Mouse (Mus musculus) heart, adult 2 months (tissue): ENCODE results near the gene Orc6. TPM values are rescaled to one million over a fixed set of nuclear protein-coding genes. Genes with fewer than 3 reads are reported as not detected.

Experiments
- DNase-seq, 2 experiments: peaks; one replicate each; pipeline ENCODE4 v3.0.0; 2021
- H3K27ac ChIP-seq: fragments of 200-600 bp; 2 replicates; pipeline ENCODE4 v1.8.1; 2022
- H3K27me3 ChIP-seq: fragments of 200-500 bp; 2 replicates; pipeline ENCODE4 v1.6.1; 2012; ENCODE audit warnings: mild to moderate bottlenecking, low read length, inconsistent platforms, mixed read lengths; ENCODE audit not compliant: control insufficient read depth, insufficient read depth
- H3K36me3 ChIP-seq: fragments of 200-500 bp; 2 replicates; pipeline ENCODE4 v1.6.1; 2012; ENCODE audit warnings: low read length, inconsistent platforms; ENCODE audit not compliant: control insufficient read depth, insufficient read depth
- H3K4me1 ChIP-seq: fragments of 200-500 bp; 2 replicates; pipeline ENCODE4 v1.6.1; 2011; ENCODE audit warnings: low read length; ENCODE audit not compliant: control insufficient read depth, insufficient read depth
- H3K4me3 ChIP-seq: fragments of 200-600 bp; 2 replicates; pipeline ENCODE4 v1.8.1; 2022
- H3K79me2 ChIP-seq: fragments of 200-500 bp; replicated peaks from 2 replicates; pipeline ENCODE4 v1.6.1; 2012; ENCODE audit warnings: mild to moderate bottlenecking, inconsistent platforms, low read length, moderate library complexity, mixed read lengths; ENCODE audit not compliant: control insufficient read depth, insufficient read depth
- H3K9ac ChIP-seq: fragments of 200-500 bp; 2 replicates; pipeline ENCODE4 v1.6.1; 2012; ENCODE audit warnings: low read depth, mild to moderate bottlenecking, control low read depth, inconsistent platforms, low read length, mixed read lengths
- CTCF ChIP-seq: fragments of 200-600 bp; IDR thresholded peaks from 2 replicates; pipeline ENCODE4 v1.8.1; 2022; ENCODE audit warnings: antibody characterized with exemption, mild to moderate bottlenecking, moderate library complexity
- EP300 ChIP-seq: fragments of 200-500 bp; IDR thresholded peaks from 2 replicates; pipeline ENCODE4 v1.6.1; 2011; ENCODE audit warnings: low read depth, low read length, control low read depth; ENCODE audit not compliant: insufficient read depth
- POLR2A ChIP-seq: fragments of 200-500 bp; IDR thresholded peaks from 2 replicates; pipeline ENCODE4 v1.6.1; 2011; ENCODE audit warnings: mild to moderate bottlenecking, low read depth, low read length, control low read depth; ENCODE audit not compliant: insufficient read depth
- WGBS: fragments of 180-500 bp; shearing (Covaris S2); methylation state at CpG from one replicate; pipeline ENCODE4 v1.1.7; 2018; 5-methylcytosine and 5-hydroxymethylcytosine counted together
- intact Hi-C: fragments of 180-260 bp; cut with DNase I; formaldehyde crosslinking; loops from one replicate; pipeline ENCODE4 v1.15.1; 2025
- long read RNA-seq: library from polyadenylated mRNA; stranded (forward); transcript quantifications from one replicate; pipeline ENCODE4 v2.0.0, GENCODE M21; 2021
- polyA plus RNA-seq: library from polyadenylated mRNA; depleted of rRNA; stranded (reverse); fragments of >200 nt; gene quantifications from 2 replicates; pipeline ENCODE4 v1.2.3, GENCODE M21; 2012; rRNA removed
- total RNA-seq, 2 experiments: library from RNA; stranded (reverse); gene quantifications; 2 replicates each; pipeline ENCODE4 v1.2.3; 2021

Gene Orc6
- total RNA-seq (1 to 10 TPM; 5.2 to 5.5 TPM), polyA plus RNA-seq (6.1 and 7.1 TPM in 2 replicates)
- long read RNA-seq, partial matches to known transcripts, result 0 of 2 reads
- long read RNA-seq, other reads (novel, unspliced or antisense), result 0 of 2 reads

- Histone ChIP-seq H3K4me1 (peaks cover 1% of the 10 kb centered on the region), H3K79me2 (peaks cover 3% of the 10 kb centered on the region), H3K27ac (peak within 1 kb of the TSS; percentile 99), H3K36me3 (peaks cover 14% of the 10 kb centered on the region), H3K27me3 (no peaks in the 10 kb centered on the region), H3K9ac (peak within 1 kb of the TSS; percentile 93), H3K4me3 (peak within 1 kb of the TSS; percentile 96)
- under 1% methylated on average over 63 of the region's 63 CpGs for WGBS
- TF ChIP-seq EP300 (no peak), POLR2A (peak; percentile 93), CTCF (no peak)
- intact Hi-C loops, result loop anchor here (5.0 kb wide), 1 partner anchor 217 kb away; the partner anchor contains the start of genes Man2b1, Wdr83 and Wdr83os
- DNase-seq, result peak; percentile 96
Measured at GRCm38 (mm10) chr8:85299434-85300077, at the start of gene Orc6, which contains the start of gene Vps35. Orc6 (plus strand) TSS chr8:85299632. Vps35 (minus strand) TSS chr8:85299802.

GRCm38 (mm10) chr8:85286846-85287245 lies 12.6 kb upstream of the Orc6 start:
- 87% methylated on average over 1 of the region's 1 CpGs for WGBS
- intact Hi-C loops, result no loop called here
- no peaks in the 10 kb centered on the region for H3K27me3 ChIP-seq

GRCm38 (mm10) chr8:85298600-85299433 lies 615 bp upstream of the Orc6 start:
- WGBS, result under 1% methylated on average over 53 of the region's 53 CpGs
- intact Hi-C loops, result loop anchor here (5.0 kb wide), 1 partner anchor 217 kb away; the partner anchor contains the start of genes Man2b1, Wdr83 and Wdr83os
- peak in 1 of 2 experiments; percentile 13 for DNase-seq

More at GRCm38 (mm10) chr8:85286846-85287245, 12.6 kb upstream of the Orc6 start:
- Histone ChIP-seq H3K4me1 (no peaks in the 10 kb centered on the region), H3K9ac (no peak overlapping the region), H3K79me2 (no peaks in the 10 kb centered on the region), H3K27ac (no peak overlapping the region), H3K4me3 (no peak overlapping the region), H3K36me3 (peaks cover 11% of the 10 kb centered on the region)
- DNase-seq, result no peak
- no peak for TF ChIP-seq CTCF
- TF ChIP-seq EP300, result no peak
- TF ChIP-seq POLR2A, result no peak

GRCm38 (mm10) chr8:85301941-85302340 lies 2.5 kb downstream of the Orc6 start:
- TF ChIP-seq EP300 (no peak), POLR2A (no peak), CTCF (no peak)
- DNase-seq, result no peak
- Histone ChIP-seq H3K9ac (no peak overlapping the region), H3K27ac (no peak overlapping the region), H3K36me3 (peaks cover 17% of the 10 kb centered on the region), H3K27me3 (no peaks in the 10 kb centered on the region), H3K4me1 (peaks cover 1% of the 10 kb centered on the region), H3K79me2 (peaks cover 3% of the 10 kb centered on the region), H3K4me3 (no peak overlapping the region)
- intact Hi-C loops, result no loop called here
- 16% methylated on average over 1 of the region's 1 CpGs for WGBS

More at GRCm38 (mm10) chr8:85298600-85299433, 615 bp upstream of the Orc6 start:
- Histone ChIP-seq H3K79me2 (peaks cover 3% of the 10 kb centered on the region), H3K9ac (peak overlapping the region; percentile 93), H3K27ac (peak overlapping the region; percentile 99), H3K36me3 (peaks cover 14% of the 10 kb centered on the region), H3K4me3 (peak overlapping the region; percentile 96), H3K27me3 (no peaks in the 10 kb centered on the region), H3K4me1 (peaks cover 1% of the 10 kb centered on the region)
- no peak for TF ChIP-seq POLR2A
- TF ChIP-seq EP300, result no peak
- TF ChIP-seq CTCF, result no peak

GRCm38 (mm10) chr8:85302931-85303330 lies 3.5 kb downstream of the Orc6 start:
- Histone ChIP-seq H3K4me3 (no peak overlapping the region), H3K9ac (no peak overlapping the region), H3K27me3 (no peaks in the 10 kb centered on the region), H3K27ac (no peak overlapping the region), H3K36me3 (peaks cover 13% of the 10 kb centered on the region), H3K4me1 (peaks cover 1% of the 10 kb centered on the region), H3K79me2 (peaks cover 3% of the 10 kb centered on the region)
- DNase-seq, result no peak
- intact Hi-C loops, result no loop called here
- 85% methylated on average over 3 of the region's 3 CpGs for WGBS
- no peak for TF ChIP-seq POLR2A
- TF ChIP-seq EP300, result no peak
- no peak for TF ChIP-seq CTCF
